Mouse (Mus musculus) kidney, adult 2 months (tissue): ENCODE measurements around the gene Hoxd3.

Experiments
- CTCF ChIP-seq: fragments of 200-500 bp; conservative IDR thresholded peaks from 2 replicates; pipeline ENCODE4 v1.5.1; 2011; ENCODE audit warnings: low read depth, mild to moderate bottlenecking, control low read depth, low read length, moderate library complexity, mixed read lengths; ENCODE audit not compliant: insufficient read depth, insufficient read length
- POLR2A ChIP-seq: fragments of 200-500 bp; IDR thresholded peaks from one replicate; pipeline ENCODE4 v1.6.1; 2011; ENCODE audit warnings: low read depth, low read length, control low read depth

- TF ChIP-seq CTCF = no peak
- no peak for TF ChIP-seq POLR2A
These were observed 18.6 kb downstream of the Hoxd3 start for GRCm38 (mm10) chr2:74730331-74730730.
